Mouse (Mus musculus): ENCODE data around the gene Gmds.

Gmds gene

DNA sequence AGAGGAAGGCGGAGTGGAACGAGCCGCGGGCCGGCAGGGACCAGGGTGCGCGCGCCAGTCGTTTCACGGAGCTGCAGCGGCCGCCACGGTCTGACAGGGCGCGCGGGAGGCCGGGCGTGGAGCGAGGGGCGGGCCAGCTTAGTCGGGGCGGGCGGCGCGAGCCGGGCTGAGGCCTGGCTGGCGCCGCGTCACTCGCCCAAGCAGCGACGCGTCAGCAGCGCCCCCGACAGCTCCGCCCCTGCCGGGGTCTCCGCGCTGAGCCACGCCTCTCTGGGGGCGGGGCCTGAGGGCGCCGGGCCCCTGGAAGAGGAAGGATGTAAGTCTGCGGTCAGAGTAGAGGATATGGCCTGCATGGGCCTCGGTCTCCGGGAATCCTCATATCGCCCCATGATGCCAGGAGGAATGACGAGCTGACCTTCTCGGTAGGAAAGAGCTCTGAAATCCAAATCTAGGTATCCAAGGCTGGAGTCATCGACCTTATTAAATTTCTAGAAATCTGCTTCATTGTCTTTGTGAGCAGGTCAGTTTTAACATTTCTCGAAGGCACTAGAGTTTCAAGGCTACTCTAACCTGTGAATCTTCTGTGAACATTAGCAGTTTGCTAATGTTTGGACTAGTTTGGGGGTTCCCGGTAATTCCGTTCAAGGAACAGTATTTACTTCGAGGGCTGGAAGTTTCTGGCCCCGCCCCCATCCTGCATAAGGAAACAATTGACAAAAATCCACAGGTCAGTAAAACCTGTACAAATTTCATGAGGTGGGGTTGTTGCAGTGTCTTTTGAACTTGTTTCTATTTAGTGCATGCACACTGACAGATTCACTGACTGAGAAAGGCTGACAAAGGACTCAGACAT lies at the start of gene Gmds:
Gene Gmds, minus strand, starts transcription at position 228 of the 853 bp plus-strand sequence.
- DNase-seq, result peak; percentile 96 to 98

DNA sequence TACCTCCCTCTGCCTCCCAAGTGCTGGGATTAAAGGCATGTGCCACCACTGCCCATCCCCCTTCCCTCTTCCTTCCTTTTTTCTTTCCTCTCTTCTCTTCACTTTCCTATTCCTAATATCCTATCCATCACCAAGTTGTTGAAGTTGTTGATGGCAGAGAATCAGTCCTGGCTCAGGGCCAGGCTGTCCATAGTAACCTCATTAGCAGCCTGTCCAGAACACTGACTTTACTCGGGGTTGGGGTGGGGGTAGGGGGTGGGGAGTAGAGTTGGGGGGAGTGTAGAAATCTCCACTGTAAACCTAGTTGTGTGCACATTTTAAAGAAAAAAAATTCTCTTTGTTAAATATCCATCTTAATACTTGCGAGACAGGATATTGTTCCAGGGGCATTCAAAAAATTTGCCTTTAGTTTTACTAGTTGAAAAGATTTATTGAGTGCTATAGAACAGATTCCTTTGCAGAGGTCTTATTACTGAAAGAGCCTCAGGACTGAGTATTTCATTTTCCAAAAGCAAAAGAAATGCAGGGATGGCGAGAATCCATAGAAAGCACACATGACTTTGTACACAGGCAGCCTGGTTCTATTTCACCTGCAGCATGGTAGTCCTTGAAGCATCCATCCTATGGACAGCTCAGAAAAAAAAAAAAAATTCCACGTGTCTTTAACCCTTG lies 47.0 kb upstream of the Gmds start:
- DNase-seq, result no peak

DNA sequence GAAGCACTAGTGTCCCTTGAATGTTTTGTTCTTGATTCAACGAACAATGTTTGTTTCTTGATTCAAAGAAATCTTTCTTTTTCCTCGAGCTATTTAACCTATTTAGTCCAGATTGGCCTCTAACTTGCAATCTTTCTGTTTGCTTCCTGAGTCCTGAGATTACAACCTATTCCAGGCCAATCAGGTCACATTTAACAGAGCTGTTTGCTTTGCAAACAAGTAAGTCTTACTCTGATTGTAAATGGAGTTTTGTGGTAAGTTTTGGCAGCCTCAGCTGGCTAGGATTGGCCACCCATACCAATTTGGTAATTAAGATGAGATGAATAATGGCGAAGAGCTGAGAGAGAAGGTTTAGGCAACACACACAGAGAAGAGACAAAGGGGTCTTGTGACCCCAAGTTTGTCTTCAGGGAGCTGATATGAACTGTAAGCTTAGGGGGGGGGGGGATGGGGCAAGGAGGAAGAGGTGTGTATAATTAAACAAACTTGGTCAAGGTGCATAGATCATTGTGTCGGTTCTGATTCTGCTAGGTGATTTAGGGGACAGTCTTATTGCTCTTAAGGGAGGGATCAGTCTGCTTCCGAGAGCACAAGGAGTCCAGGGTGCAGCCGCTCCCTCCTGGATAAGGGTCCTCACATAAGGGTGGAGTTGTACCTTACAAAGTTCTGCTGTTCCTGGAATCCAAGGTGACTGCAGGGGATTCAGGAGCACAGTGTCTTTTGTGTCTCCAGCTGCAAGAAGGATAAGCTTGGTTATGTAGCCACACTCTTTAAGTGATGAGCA lies 43.9 kb upstream of the Gmds start:
- no peak for DNase-seq

DNA sequence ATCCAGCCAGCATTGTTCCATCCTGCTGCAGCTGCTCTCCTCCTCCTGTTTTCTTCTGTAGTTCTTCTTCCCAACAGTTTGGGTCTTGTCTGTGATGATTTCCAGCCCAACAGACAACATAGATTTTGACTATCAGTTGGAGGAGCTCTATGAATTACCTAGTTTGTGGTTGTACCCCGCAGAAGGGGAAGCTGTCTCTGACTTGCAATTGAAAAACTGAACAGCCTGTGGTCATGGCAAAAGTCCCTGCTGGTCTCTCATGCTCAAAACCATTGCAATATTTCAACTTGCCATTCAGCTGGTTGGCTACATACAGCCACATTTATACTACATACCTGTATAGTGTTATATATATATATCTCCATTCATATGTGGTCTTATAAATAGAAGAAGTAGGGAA lies 40.1 kb upstream of the Gmds start:
- no peak for DNase-seq

DNA sequence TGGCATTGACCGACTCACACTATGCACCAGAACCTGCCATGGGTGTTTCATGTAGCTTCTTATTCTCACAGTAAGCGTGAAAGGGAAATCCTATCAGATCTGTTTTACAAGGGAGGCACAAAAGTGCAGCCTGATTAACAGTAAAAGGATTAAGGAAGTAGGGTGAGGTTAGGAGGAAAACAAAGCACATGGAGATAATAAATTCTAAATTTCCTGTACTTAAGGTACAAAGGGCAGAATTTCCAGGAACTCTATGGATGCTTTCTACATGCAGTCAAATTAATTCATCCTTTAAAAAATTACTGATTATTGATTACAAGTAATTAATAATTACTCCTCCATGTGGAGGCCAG lies 34.0 kb upstream of the Gmds start:
- DNase-seq, result no peak

DNA sequence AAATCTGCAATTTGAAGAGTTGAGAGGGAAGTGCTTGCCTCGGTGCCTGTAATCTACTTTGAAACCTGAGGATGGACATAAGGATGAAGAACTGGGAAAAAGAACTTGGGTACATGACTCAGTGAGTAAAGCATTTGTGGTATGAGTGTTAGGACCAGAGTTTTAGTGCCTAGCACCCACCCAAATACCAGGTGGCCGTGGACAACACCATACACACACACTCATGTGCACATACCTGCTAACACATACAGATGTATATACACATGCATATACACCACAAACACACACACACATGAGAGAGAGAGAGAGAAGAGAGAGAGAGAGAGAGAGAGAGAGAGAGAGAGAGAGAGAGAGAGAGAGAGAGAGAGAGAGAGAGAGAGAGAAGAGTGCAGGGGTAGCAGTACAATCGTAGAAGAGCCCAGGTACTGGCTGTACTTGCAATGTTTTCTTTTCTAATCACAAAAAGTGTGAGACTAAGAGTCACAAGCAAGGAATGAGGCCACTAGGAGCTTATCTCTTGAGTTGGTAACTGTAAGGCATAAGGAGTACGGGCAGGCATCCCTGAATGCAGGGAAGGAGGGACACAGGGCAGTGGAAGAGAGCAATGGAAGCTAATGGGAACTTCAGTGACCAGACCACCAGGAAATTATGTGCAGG lies 33.5 kb upstream of the Gmds start:
- no peak for DNase-seq

DNA sequence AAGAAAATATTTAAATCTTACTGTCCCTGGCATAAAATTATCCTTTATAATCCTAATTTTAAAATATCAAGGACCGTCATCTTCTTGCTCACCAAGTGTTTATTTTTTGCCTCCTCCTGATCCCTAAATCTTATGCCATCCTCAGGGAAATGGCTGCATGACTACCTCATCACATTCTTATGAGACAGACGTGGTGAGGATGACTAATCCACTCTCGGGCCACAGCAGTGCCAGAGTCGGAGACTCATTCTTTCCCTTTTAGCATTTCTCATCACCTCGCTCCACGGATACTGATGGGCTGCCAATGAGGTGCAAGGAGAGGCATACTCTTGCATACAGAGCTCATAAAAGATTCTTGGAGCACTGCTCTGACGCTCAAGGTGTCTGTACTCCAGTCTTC lies 32.2 kb upstream of the Gmds start:
- DNase-seq, result no peak

DNA sequence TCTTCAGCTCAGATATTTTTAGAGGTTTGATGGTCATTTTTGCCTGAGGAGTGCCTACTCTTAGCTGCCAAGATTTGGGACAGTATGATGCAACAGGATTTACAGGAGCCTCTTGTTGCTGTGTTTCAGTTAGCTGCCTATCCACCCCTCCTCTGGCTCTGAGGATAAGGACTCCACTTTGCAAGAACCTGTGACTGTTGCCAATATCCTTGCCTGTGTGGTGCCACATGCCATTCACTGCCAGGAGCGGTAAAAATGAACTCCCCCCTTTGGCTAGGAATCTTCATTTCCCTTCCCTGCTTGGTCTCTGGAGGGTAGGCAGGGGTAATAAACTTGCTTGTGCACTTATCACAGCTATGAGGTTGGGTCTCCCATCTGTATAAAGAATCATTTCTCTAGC lies 31.6 kb upstream of the Gmds start:
- DNase-seq, result no peak

DNA sequence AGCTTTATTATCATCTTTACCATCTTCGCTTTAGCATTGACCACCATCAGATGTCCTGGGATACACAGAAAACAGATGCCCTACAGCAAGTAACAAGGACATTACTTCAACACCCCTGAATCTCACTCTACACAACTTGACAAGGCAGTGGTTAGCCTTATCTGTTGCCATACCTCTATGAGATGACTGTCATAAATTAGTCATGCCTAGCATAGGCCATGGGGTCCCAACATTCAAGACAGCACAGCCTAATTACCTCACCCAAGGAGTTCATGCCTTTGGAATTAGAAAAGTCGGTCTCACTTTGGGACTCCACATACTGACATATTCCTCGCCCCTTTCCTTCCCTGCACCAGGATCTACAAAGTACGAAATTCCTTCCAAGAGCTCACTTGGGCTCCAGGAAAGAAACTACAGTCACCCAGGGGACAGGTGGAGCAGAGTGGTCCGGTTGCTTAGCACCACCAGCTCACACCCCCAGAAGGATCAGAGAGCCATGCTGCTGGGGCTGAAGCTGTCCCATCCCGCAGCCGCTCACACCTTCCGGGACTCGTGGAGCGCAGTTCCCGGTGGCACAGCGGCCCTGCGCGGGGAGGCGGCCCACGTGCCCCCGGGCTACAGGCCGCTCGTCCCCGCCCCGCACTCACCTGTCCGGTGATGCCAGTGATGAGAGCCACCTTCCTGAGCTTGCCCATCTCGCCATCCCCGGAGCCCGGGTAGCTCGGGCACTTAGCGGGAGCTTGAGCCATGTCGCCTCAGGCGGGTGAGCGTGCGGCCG lies 616 bp downstream of the Gmds start:
- DNase-seq, result no peak

DNA sequence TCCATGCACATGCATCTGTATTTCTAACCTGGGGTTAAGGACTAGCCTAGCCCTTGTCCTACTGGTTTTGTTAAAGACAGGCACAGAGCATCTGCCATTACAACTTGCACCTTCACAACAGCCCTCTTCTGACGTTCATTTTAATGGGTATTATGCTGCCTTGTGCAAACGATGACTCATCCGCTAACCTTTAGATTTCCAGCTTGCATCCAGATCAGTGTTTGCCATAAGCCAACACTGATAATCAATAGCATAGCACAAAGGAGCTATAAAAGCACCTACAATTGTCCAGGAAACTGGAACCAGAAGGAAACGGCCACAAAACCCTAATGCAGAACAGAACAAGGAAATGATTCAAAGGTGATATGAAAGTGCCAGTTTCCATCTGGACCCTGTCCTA lies 20.2 kb downstream of the Gmds start:
- no peak for DNase-seq

DNA sequence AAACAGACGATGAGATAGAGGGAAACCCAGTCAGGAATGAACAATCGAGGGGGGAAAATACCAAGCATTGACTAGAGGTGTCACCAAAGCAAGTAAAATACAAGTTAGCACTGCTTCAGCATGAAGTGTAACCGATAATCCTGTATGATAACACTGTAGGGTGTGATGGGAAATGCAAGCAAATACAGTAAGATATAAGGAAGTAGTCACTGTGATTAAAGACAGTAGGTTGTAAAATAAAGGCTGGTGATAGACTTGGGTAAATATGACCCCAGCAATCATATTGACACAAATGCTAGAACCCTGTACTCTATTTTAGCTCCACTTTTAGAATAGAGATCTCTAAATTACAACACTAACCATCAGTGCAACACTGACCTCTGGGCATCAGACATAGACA lies 21.2 kb downstream of the Gmds start:
- no peak for DNase-seq

DNA sequence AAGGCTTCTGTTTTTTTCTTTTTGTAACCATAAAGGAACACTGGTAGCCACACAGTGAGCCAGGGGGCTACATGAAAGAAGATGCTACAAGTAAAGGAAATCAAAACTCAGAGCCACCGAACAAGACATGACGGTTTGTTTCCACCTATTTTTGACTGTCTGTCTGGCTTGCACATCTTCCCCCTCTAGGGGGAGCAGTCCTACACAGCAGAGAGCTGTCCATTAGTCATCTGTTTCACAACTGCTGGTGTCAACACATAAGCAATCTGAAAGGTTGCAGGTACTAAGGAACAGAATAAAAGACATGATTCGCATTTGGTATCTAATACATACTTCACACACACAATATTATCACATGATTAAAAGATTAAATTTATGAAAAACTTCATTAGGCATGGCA lies 25.9 kb downstream of the Gmds start:
- DNase-seq, result peak; percentile 23 to 52

DNA sequence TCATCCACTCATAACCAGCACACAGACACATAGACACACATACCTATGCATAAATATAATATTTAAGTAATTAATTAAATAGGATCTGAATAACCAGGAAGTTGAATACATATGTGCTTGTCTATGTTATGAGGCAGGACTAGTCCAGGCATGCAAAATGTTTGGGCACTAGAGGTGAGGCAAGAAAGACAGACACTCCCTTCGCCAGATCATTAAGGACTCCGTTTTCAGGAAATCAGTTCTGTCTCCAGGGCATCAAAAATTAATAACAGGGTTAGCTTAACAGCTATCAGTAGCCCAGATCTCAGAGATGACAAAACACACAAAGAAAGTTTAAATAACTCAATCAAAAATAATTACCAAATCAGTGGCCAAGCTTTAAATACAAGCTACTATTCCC lies 27.1 kb downstream of the Gmds start:
- DNase-seq, result no peak

DNA sequence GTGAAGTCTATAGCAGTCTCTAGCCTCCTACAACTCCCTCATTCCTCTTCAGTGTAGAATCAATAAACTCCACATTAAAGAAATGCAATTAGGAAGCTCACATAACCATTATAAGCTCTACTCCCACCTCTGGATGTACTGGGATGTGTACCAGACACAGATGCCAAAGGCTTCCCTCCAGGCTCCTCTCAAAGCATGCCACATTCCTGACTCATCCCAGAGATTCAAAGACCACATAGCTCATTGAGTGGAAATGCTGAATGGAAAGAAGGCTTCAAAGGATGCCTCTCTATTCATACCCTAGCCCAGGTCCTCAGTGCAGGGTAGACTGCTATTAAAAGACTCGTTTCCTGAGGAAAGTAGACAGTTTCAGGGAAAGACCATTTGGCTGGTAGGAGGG lies 40.1 kb downstream of the Gmds start:
- DNase-seq, result no peak

DNA sequence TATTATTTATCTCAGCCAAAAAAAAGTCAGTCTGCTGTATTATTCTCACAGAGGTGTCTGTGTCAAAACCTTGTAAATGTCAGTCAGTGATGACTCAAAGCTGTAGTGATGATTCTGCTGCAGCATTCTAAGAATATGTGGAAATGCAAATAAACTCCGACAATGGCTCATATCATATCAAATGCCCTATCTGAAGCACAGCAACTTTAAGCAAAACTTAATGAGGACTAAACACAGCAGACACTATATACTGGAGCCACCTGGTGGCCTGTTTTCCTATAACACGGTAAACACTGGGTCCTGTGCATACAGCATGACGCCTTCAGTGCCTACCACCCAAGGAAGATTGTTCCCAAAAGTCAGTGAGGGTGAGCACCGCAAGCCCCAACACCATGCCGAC lies 41.1 kb downstream of the Gmds start:
- DNase-seq, result peak; percentile 26 to 48

DNA sequence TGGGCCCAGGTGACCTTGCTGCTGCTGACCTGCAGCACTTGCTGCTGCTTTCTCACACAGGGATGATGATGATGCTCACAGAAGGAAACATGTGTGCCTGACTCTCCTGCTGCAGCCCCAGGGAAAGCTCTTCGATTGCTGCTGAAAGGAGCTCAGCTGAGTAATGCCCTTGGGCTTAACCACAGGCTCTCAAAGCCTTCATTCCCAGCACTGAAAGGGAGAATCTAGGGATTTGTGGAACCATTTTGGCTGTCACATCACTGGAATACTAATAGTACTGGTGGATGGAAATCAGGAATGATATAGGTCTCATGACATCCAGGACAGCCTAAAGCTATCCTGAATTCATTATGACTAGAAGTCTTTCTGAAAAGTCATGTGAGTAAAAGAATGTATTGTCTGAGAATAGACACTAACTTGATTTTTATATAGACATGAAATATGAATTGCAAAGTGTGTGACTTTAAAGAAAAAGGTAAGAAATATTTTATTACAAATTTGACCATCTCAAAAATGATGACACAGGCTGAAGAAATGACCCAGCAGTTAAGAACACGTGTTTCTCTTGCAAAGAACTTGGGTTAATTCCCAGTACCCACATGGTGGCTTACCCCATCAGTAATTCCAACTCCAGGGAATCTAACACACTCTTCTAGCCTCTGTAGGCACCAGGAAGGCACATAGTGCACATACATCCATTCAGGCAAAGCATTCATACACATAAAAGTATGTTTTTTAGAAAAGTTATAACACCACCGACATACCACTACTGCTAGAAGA lies 43.9 kb downstream of the Gmds start:
- DNase-seq, result no peak

DNA sequence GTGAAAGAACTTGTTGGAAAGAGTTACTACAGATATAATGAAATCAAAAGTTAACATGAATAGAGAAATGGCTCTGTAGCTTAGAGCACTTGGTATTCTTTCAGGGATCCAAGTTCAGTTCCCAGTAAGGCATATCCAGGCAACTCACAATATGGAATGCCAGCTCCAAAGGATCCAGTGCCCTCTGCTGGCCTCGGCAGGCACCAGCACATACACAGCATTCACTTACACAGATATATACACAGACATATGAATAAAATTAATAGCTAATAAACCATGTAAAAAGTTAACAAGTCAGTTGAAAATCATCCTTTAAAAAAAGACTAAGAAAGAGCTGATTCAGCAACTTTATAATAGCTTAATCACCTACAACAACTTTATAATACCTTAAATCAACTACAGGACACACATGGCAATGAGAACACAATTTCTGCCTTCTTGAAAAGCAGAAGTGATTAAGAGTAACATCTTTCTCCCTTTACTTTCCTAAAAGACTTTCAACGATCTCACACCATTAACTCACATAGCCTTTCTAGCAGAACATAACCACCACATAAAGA lies 65.5 kb downstream of the Gmds start:
- DNase-seq, result no peak

DNA sequence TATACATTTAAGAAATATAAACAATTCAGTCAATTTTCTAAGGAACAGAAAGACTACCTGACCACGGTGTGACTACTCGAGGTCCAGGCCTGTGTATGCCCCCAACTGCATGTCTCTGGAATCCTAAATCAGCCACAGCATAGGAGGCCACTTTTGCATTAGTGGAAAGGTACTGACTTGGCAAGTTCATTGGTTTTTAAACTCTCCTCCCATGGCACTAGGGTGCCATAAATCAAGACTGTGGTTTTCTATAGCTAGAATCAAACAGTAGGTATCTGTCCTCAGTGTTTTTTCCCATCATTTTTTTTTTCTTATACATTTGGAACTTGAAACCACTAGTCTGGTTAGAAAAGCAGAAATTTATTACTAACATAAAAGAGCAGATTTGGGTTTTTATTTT lies 68.8 kb downstream of the Gmds start:
- DNase-seq, result no peak

DNA sequence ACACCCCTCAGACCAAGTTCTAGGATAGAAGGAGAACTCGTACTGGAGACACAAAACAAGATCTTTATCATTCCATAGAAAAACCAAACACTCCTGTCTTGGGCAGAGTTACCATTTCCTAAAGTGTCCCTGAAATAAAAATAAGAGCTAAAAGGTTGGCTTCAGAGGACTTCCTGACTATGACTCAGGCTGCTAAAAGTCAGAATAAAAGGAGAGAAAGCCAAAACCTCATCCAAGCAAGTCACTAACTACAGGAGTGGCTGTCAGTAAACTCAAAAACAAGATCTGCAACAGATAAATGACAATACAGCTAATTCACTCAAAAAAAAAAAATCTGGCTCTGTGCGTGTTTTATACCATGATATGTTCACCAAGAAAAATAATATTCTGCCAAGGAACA lies 69.3 kb downstream of the Gmds start:
- no peak for DNase-seq

DNA sequence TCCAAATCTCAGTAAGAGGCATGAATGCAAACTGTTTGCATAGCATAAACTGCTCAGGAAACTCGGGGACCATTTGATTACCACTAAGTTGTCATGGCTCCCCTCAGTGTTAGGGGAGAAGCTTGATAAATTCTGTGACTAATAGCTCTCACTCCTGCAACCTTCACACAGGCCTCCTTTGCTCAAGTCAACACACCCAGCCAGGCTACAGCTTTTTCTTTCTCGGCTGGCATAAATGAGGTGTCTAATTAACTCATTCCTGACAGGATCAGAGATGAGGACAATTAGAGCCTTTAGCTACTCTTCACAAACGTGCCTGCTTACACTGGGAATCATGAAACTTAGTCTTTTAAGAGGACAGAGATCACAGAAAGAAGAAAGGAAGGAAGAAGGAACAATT lies 70.3 kb downstream of the Gmds start:
- DNase-seq, result no peak

DNA sequence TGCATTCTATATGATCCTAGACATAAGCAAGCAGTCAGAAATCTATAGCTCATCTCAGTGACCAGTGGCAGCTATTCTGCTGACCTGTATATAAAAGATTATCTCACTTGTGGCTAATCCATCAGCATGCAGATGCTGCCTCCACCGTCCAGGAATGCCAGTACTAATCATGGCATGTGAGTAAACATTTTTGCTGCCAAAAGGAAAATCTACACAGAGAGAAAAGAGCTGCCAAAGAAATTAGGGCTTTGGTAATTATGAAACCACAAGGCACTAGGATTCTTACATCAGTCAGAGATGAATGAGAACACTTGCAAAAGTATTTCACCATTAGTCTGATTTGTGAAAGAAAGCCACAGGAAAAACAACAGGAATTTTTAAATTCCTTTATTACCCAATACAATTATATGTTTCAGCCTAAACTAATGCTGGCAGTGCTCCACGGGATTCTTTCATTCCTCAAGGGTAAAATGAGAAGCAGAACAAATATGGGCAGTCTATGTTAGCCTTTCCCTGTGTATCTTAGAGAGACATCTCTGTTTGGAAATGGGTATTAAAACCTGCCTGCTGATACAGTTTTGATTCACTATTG lies 71.3 kb downstream of the Gmds start:
- DNase-seq, result no peak
